11 mouse cellular contexts compared by ENCODE assay signal in the genomic region with DNA sequence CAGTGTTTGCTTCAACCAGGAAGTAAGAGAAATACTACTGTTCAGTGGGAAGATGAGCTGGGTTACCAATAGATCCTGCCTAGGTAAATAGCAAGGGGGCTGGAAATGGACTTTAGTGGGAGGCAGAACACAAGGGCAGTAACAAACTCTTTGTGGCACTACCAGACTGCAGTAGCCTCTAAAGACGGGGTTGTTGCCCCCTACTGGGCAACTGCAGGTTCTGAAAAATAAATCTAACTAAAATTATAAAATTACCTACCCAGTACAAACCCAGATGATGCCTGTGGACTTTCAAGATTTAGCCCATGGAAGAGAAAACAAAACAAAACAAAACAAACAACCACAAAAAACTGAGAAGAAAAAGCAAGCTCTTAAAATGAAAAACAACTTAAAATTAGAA. TPM values are rescaled to one million over a fixed set of nuclear protein-coding genes. Genes with fewer than 3 reads are reported as not detected.
A peak's percentile ranks its signal among the peaks of the same experiment; 100 is the strongest.
DNase-seq lines count a peak whose midpoint lies in the region; ATAC-seq and TF ChIP-seq lines count a peak whose summit lies in the region.
"Had no signal": no experiment of that assay in that cellular context is flagged by ENCODE, and none has a peak within 500 bp of the region (broad histone marks: within the 10 kb centered on the region; RNA-seq: fewer than 3 reads in every experiment).

No protein-coding gene starts in this region.

- intact Hi-C loops in left cerebral cortex, adult 2 months (cut with DNase I) = loop anchor here (5.0 kb wide), 1 partner anchor 742 kb away; no protein-coding TSS in a partner anchor

- DNase-seq in embryo, embryonic 10.5 days (ENCODE audit: low spot score) = peak; percentile 26
- DNase-seq in embryo, embryonic 9.5 days (ENCODE audit: extremely low spot score) = no peak
- no peak for DNase-seq in left cerebral cortex, adult 2 months (ENCODE audit: extremely low spot score in 1 of 2, low spot score in 2 of 2)
- no peak for DNase-seq in left cerebral cortex, adult 9 months (ENCODE audit: low spot score in 2 of 2)
- peak; percentile 26 for DNase-seq in ES-CJ7 (ENCODE audit: low read depth, low spot score)
- no peak for DNase-seq in frontal cortex, postnatal 25 days (ENCODE audit: low spot score in 2 of 2)
- no peak for DNase-seq in testis, postnatal 14 days (ENCODE audit: low spot score)
- DNase-seq: adrenal gland, postnatal 25 days; gastrocnemius, postnatal 36 days; spleen, adult 18-20 months had no signal

- peak; percentile 62 for TF ChIP-seq CTCF in left cerebral cortex, adult 2 months (IDR thresholded peaks at IDR 0.05)

- peak; percentile 56; the same call in 1 of the 2 replicates for ATAC-seq in megakaryocyte, adult 5-6 weeks (ENCODE audit: poor library complexity, severe bottlenecking)

- H3K27ac ChIP-seq in left cerebral cortex, adult 2 months = no peak overlapping the region

- no peak overlapping the region for H3K4me3 ChIP-seq in left cerebral cortex, adult 2 months

RNA-seq across cellular contexts. Expression of gene Nudt5, which starts 20.6 kb away (rescaled TPM):
- 10 to 100 TPM; 20.4 to 21.1 TPM for total RNA-seq in left cerebral cortex, adult 2 months (2021)
- total RNA-seq in megakaryocyte, adult 5-6 weeks (2015) = 29.2 and 33.5 TPM in 2 replicates
- total RNA-seq in megakaryocyte, adult 5-6 weeks (2017) = 25.1 and 31.2 TPM in 2 replicates

RNA-seq across cellular contexts. Expression of gene Cdc123, which starts 20.8 kb away (rescaled TPM):
- total RNA-seq in left cerebral cortex, adult 2 months (2021) = 100 to 1,000 TPM; 148 to 155 TPM
- 91.2 and 110 TPM in 2 replicates for total RNA-seq in megakaryocyte, adult 5-6 weeks (2015)
- total RNA-seq in megakaryocyte, adult 5-6 weeks (2017) = 80.7 and 85.0 TPM in 2 replicates

RNA-seq across cellular contexts. Expression of gene Gm13199, which starts 38.5 kb away (rescaled TPM):
- total RNA-seq in left cerebral cortex, adult 2 months (2021) = 1 to 10 TPM; 2.4 to 3.2 TPM
- 0.51 TPM in 1 of 2 replicates, not detected in the other for total RNA-seq in megakaryocyte, adult 5-6 weeks (2015)
- total RNA-seq in megakaryocyte, adult 5-6 weeks (2017) = not detected in 2 replicates
- total RNA-seq: gastrocnemius, postnatal 36 days had no signal

Comparison
In these comparisons a context has a peak if more than half of its experiments do, and no peak if none do; other contexts are left out.
1. DNase-seq: peak in embryo, embryonic 10.5 days (single experiment) and ES-CJ7 (single experiment); none in embryo, embryonic 9.5 days (single experiment), left cerebral cortex, adult 2 months (0 of 2), left cerebral cortex, adult 9 months (0 of 2), frontal cortex, postnatal 25 days (0 of 2) and testis, postnatal 14 days (single experiment).